Mouse (Mus musculus) limb, embryonic 15.5 days (tissue): ENCODE measurements at regions not wholly inside any gene's neighbourhood (a gene's known extent, or its start where the extent isn't known, plus 50 kb on each side); places are given as distances from the start of the nearest gene placed in this dataset.

Experiments
- ATAC-seq: fragments of 200-750 bp; cut with Nextera tagmentation; 2 replicates; pipeline ENCODE4 v1.8.0; 2017; ENCODE audit warnings: low read depth, moderate TSS enrichment; ENCODE audit not compliant: insufficient number of reproducible peaks, low FRiP score, low TSS enrichment
- H3K27ac ChIP-seq: fragments of 300-500 bp; sonication (generic); 2 replicates; pipeline ENCODE4 v1.5.1; 2015; ENCODE audit warnings: moderate library complexity, mild to moderate bottlenecking, inconsistent platforms
- H3K27me3 ChIP-seq: fragments of 300-500 bp; sonication (generic); 2 replicates; pipeline ENCODE4 v1.6.1; 2015; ENCODE audit warnings: inconsistent platforms
- H3K36me3 ChIP-seq: fragments of 300-500 bp; sonication (generic); 2 replicates; pipeline ENCODE4 v1.6.1; 2015; ENCODE audit warnings: inconsistent platforms
- H3K4me1 ChIP-seq: fragments of 300-500 bp; sonication (generic); 2 replicates; pipeline ENCODE4 v1.6.1; 2015; ENCODE audit warnings: inconsistent platforms
- H3K4me2 ChIP-seq: fragments of 300-500 bp; sonication (generic); 2 replicates; pipeline ENCODE4 v1.6.1; 2015; ENCODE audit warnings: mild to moderate bottlenecking, inconsistent platforms
- H3K4me3 ChIP-seq: fragments of 300-500 bp; sonication (generic); 2 replicates; pipeline ENCODE4 v1.5.1; 2015; ENCODE audit warnings: mild to moderate bottlenecking, inconsistent platforms
- H3K9ac ChIP-seq: fragments of 300-500 bp; sonication (generic); 2 replicates; pipeline ENCODE4 v1.6.1; 2015; ENCODE audit warnings: inconsistent platforms
- H3K9me3 ChIP-seq: fragments of 300-500 bp; sonication (generic); 2 replicates; pipeline ENCODE4 v1.6.1; 2016; ENCODE audit warnings: inconsistent platforms
- WGBS: fragments of 180-500 bp; shearing (Covaris S2); methylation state at CpG from one replicate; pipeline ENCODE4 v1.1.7; 2015; 5-methylcytosine and 5-hydroxymethylcytosine counted together

GRCm38 (mm10) chr6:47390436-47391002, 62.7 kb upstream of the Cul1 start:
- H3K9ac ChIP-seq, result no peak overlapping the region
- WGBS, result 25% methylated on average over 7 of the region's 7 CpGs
- H3K4me1 ChIP-seq, result peaks cover 7% of the 10 kb centered on the region; the same call in 1 of the 2 replicates
- no peaks in the 10 kb centered on the region for H3K36me3 ChIP-seq
- H3K9me3 ChIP-seq, result no peaks in the 10 kb centered on the region
- H3K27ac ChIP-seq, result no peak overlapping the region
- no peak overlapping the region for H3K4me2 ChIP-seq
- no peaks in the 10 kb centered on the region for H3K27me3 ChIP-seq
- ATAC-seq, result no peak
- no peak overlapping the region for H3K4me3 ChIP-seq

GRCm38 (mm10) chr6:47391014-47391802, 62.0 kb upstream of the Cul1 start:
- no peak overlapping the region for H3K9ac ChIP-seq
- H3K36me3 ChIP-seq, result no peaks in the 10 kb centered on the region
- H3K4me2 ChIP-seq, result no peak overlapping the region
- H3K4me3 ChIP-seq, result no peak overlapping the region
- H3K9me3 ChIP-seq, result no peaks in the 10 kb centered on the region
- WGBS, result 30% methylated on average over 3 of the region's 3 CpGs
- H3K27ac ChIP-seq, result no peak overlapping the region
- no peaks in the 10 kb centered on the region for H3K27me3 ChIP-seq
- no peak for ATAC-seq
- peaks cover 7% of the 10 kb centered on the region; the same call in 1 of the 2 replicates for H3K4me1 ChIP-seq

- H3K4me1 ChIP-seq, result peaks cover 4% of the 10 kb centered on the region; the same call in 1 of the 2 replicates
- ATAC-seq, result no peak
- no peak overlapping the region for H3K9ac ChIP-seq
- WGBS, result 35% methylated on average over 5 of the region's 5 CpGs
- H3K4me3 ChIP-seq, result no peak overlapping the region
- no peaks in the 10 kb centered on the region for H3K9me3 ChIP-seq
- H3K36me3 ChIP-seq, result no peaks in the 10 kb centered on the region
- H3K27me3 ChIP-seq, result no peaks in the 10 kb centered on the region
- no peak overlapping the region for H3K27ac ChIP-seq
- H3K4me2 ChIP-seq, result no peak overlapping the region
These were observed 57.5 kb upstream of the Cul1 start for GRCm38 (mm10) chr6:47395465-47396337.
